Mouse (Mus musculus): ENCODE measurements around the gene Sco1. TPM values are rescaled to one million over a fixed set of nuclear protein-coding genes. Genes with fewer than 3 reads are reported as not detected.
A peak's percentile ranks its signal among the peaks of the same experiment; 100 is the strongest.

The Sco1 gene
- total and polyA plus RNA-seq, 3 experiments, result 15.4 to 32.7 (median 20.4) TPM

GRCm38 (mm10) chr11:67008528-67008927 lies 43.9 kb upstream of the Sco1 start:
- DNase-seq (ENCODE audit: extremely low read depth), result no peak
- Histone ChIP-seq H3K27me3 (replicated peaks) (peaks cover 20% of the 10 kb centered on the region), H3K36me3 (replicated peaks in 1 of 2; ENCODE audit: control insufficient read depth in 1 of 2, insufficient read depth in 1 of 2, low read length in 1 of 2) (no peaks in the 10 kb centered on the region), H3K9ac (ENCODE audit: insufficient read depth, low read depth) (no peak overlapping the region), H3K79me2 (replicated peaks; ENCODE audit: control insufficient read depth, extremely low read depth, insufficient read depth, poor library complexity, severe bottlenecking) (no peaks in the 10 kb centered on the region), H3K4me3 (replicated peaks in 1 of 3; ENCODE audit: low read depth in 2 of 3, low read length in 2 of 3, poor library complexity in 1 of 3) (no peak overlapping the region), H3K27ac (ENCODE audit: insufficient read depth, low read depth) (no peak overlapping the region), H3K4me1 (ENCODE audit: control insufficient read depth in 1 of 2, insufficient read depth in 2 of 2) (peaks cover 0 to 3% of the 10 kb centered on the region in 2 experiments; a peak in 1 of 4 replicates), H3K4me2 (ENCODE audit: insufficient read depth, low read depth, poor library complexity, severe bottlenecking) (no peak overlapping the region), H3K9me3 (replicated peaks; ENCODE audit: low read length) (no peaks in the 10 kb centered on the region)
- in situ Hi-C loops (cut with MboI; ENCODE audit: low pct_ligation_motif_present, low pct_unique_long_range_greater_than_20kb, low sequenced_read_pairs), result no loop called here
- dilution Hi-C loops (cut with MboI; ENCODE audit: extremely low pct_ligation_motif_present, extremely low pct_unique_long_range_greater_than_20kb, low sequenced_read_pairs), result no loop called here
- no peak for TF ChIP-seq NRF1 (IDR thresholded peaks at IDR 0.05; ENCODE audit: low read depth, low read length)
- TF ChIP-seq TBP (conservative IDR thresholded peaks at IDR 0.05; ENCODE audit: low read depth, low read length), result no peak
- TF ChIP-seq MAFK (IDR thresholded peaks at IDR 0.05; ENCODE audit: insufficient replicate concordance, low read length), result no peak
- TF ChIP-seq RAD21 (IDR thresholded peaks at IDR 0.05; ENCODE audit: low read depth, low read length), result no peak
- no peak for TF ChIP-seq KAT2A (IDR thresholded peaks at IDR 0.05; ENCODE audit: insufficient replicate concordance, low read length)
- TF ChIP-seq UBTF (IDR thresholded peaks at IDR 0.05; ENCODE audit: low read depth, low read length), result no peak
- no peak for TF ChIP-seq NELFE (IDR thresholded peaks at IDR 0.05; ENCODE audit: low read depth, low read length)
- TF ChIP-seq ZMIZ1 (IDR thresholded peaks at IDR 0.05; ENCODE audit: low read depth, low read length), result no peak

- H3K4me1 ChIP-seq (ENCODE audit: control insufficient read depth in 1 of 2, insufficient read depth in 2 of 2), result peaks cover 0 to 3% of the 10 kb centered on the region in 2 experiments; a peak in 1 of 4 replicates
- H3K9ac ChIP-seq (ENCODE audit: insufficient read depth, low read depth), result no peak overlapping the region
- TF ChIP-seq RAD21 (IDR thresholded peaks at IDR 0.05; ENCODE audit: low read depth, low read length) (peak; percentile 19), POLR2A (IDR thresholded peaks at IDR 0.05; ENCODE audit: low read depth, low read length) (no peak), CHD2 (IDR thresholded peaks at IDR 0.05; ENCODE audit: low read length) (no peak), SMC3 (IDR thresholded peaks at IDR 0.05; ENCODE audit: low read depth, low read length) (no peak), MAZ (IDR thresholded peaks at IDR 0.05; ENCODE audit: low read depth, low read length) (no peak), CTCF (conservative IDR thresholded peaks at IDR 0.05 in 1 of 2, IDR thresholded peaks at IDR 0.05 in 1 of 2; ENCODE audit: low read depth in 2 of 2, low read length in 2 of 2) (peak in 1 of 2 experiments; percentile 59; a peak in 2 of 4 replicates), ELF1 (IDR thresholded peaks at IDR 0.05; ENCODE audit: low read depth, low read length) (peak; percentile 28; the same call in 1 of the 2 replicates), MXI1 (IDR thresholded peaks at IDR 0.05; ENCODE audit: low read depth, low read length) (no peak), KAT2A (IDR thresholded peaks at IDR 0.05; ENCODE audit: insufficient replicate concordance, low read length) (no peak)
- peaks cover 31% of the 10 kb centered on the region for H3K27me3 ChIP-seq (replicated peaks)
- H3K36me3 ChIP-seq (replicated peaks in 1 of 2; ENCODE audit: control insufficient read depth in 1 of 2, insufficient read depth in 1 of 2, low read length in 1 of 2), result no peaks in the 10 kb centered on the region
- H3K4me2 ChIP-seq (ENCODE audit: insufficient read depth, low read depth, poor library complexity, severe bottlenecking), result peak overlapping the region; percentile 53; the same call in 1 of the 2 replicates
- no peaks in the 10 kb centered on the region for H3K9me3 ChIP-seq (replicated peaks; ENCODE audit: low read length)
- H3K27ac ChIP-seq (ENCODE audit: insufficient read depth, low read depth), result no peak overlapping the region
- no peak overlapping the region for H3K4me3 ChIP-seq (replicated peaks in 1 of 3; ENCODE audit: low read depth in 2 of 3, low read length in 2 of 3, poor library complexity in 1 of 3)
- in situ Hi-C loops (cut with MboI; ENCODE audit: low pct_ligation_motif_present, low pct_unique_long_range_greater_than_20kb, low sequenced_read_pairs), result loop anchor here (10.0 kb wide), 1 partner anchor 106 kb away; no protein-coding TSS in a partner anchor
- H3K79me2 ChIP-seq (replicated peaks; ENCODE audit: control insufficient read depth, extremely low read depth, insufficient read depth, poor library complexity, severe bottlenecking), result no peaks in the 10 kb centered on the region
- dilution Hi-C loops (cut with MboI; ENCODE audit: extremely low pct_ligation_motif_present, extremely low pct_unique_long_range_greater_than_20kb, low sequenced_read_pairs), result no loop called here
- DNase-seq (ENCODE audit: extremely low read depth), result peak; percentile 26
These were observed 42.0 kb upstream of the Sco1 start for GRCm38 (mm10) chr11:67010430-67010829.
